Mouse (Mus musculus): ENCODE data around the gene Tom1l2. TPM values are rescaled to one million over a fixed set of nuclear protein-coding genes. Genes with fewer than 3 reads are reported as not detected.
A peak's percentile ranks its signal among the peaks of the same experiment; 100 is the strongest.

The Tom1l2 gene
- polyA plus RNA-seq, 1 experiment from 2014 or later: 24.1 TPM

DNA sequence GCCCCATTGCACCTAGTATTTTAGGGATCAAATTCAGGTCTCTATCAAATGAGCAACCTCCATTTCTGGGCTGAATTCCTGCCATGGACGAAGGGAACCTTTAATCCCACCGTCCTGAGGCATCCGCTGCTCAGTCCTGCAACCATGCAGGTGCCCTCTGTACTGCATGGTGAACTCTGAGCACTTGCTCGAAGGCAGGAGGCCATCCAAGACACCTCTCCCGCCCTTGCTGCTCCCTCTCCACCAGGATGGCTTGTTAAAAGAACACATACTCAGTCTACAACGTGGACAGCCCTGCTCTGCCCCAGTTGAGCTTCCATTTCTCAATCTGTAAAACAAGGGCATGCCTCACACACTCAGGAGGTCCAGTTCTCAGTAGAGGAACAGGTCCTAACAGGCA is 144.5 kb downstream of the Tom1l2 start:
- Histone ChIP-seq H3K36me3 (peaks cover 31% of the 10 kb centered on the region), H3K4me3 (replicated peaks) (peak overlapping the region; percentile 50), H3K4me1 (peaks cover 67% of the 10 kb centered on the region), H3K9me3 (no peaks in the 10 kb centered on the region), H3K9ac (no peak overlapping the region), H3K27ac (peak overlapping the region; percentile 80; the same call in 1 of the 2 replicates), H3K27me3 (replicated peaks) (no peaks in the 10 kb centered on the region), H3K4me2 (peak overlapping the region; percentile 87)
- 59% methylated on average over 6 of the region's 6 CpGs for WGBS
- no peak for ATAC-seq (ENCODE audit: insufficient read depth, low FRiP score, low read depth)

GRCm38 (mm10) chr11:60206207-60206606 is 146.5 kb downstream of the Tom1l2 start:
- no peak for ATAC-seq (ENCODE audit: insufficient read depth, low FRiP score, low read depth)
- Histone ChIP-seq H3K27me3 (replicated peaks) (no peaks in the 10 kb centered on the region), H3K27ac (no peak overlapping the region), H3K9ac (no peak overlapping the region), H3K9me3 (no peaks in the 10 kb centered on the region), H3K4me1 (peaks cover 48% of the 10 kb centered on the region), H3K4me3 (replicated peaks) (no peak overlapping the region), H3K4me2 (no peak overlapping the region), H3K36me3 (peaks cover 49% of the 10 kb centered on the region)
- 39% methylated on average over 5 of the region's 5 CpGs for WGBS

- H3K4me3 ChIP-seq (replicated peaks): no peak overlapping the region
- WGBS: 85% methylated on average over 11 of the region's 12 CpGs
- ATAC-seq (ENCODE audit: insufficient read depth, low FRiP score, low read depth): no peak
- peaks cover 59% of the 10 kb centered on the region for H3K36me3 ChIP-seq
- H3K4me1 ChIP-seq: peaks cover 42% of the 10 kb centered on the region
- H3K27ac ChIP-seq: no peak overlapping the region
- H3K4me2 ChIP-seq: no peak overlapping the region
- no peak overlapping the region for H3K9ac ChIP-seq
- no peaks in the 10 kb centered on the region for H3K9me3 ChIP-seq
- H3K27me3 ChIP-seq (replicated peaks): no peaks in the 10 kb centered on the region
These were observed 147.7 kb downstream of the Tom1l2 start for GRCm38 (mm10) chr11:60205026-60205425.

- Histone ChIP-seq H3K4me1 (peaks cover 25% of the 10 kb centered on the region), H3K4me2 (no peak overlapping the region), H3K9ac (no peak overlapping the region), H3K9me3 (no peaks in the 10 kb centered on the region), H3K27me3 (replicated peaks) (no peaks in the 10 kb centered on the region), H3K27ac (no peak overlapping the region), H3K4me3 (replicated peaks) (no peak overlapping the region), H3K36me3 (peaks cover 72% of the 10 kb centered on the region)
- WGBS: 91% methylated on average over 26 of the region's 26 CpGs
- no peak for ATAC-seq (ENCODE audit: insufficient read depth, low FRiP score, low read depth)
These were observed 149.7 kb downstream of the Tom1l2 start for GRCm38 (mm10) chr11:60202710-60203638.

GRCm38 (mm10) chr11:60200384-60200783 is 152.3 kb downstream of the Tom1l2 start:
- no peak overlapping the region for H3K4me2 ChIP-seq
- no peak overlapping the region for H3K4me3 ChIP-seq (replicated peaks)
- WGBS: 83% methylated on average over 11 of the region's 11 CpGs
- peaks cover 7% of the 10 kb centered on the region for H3K4me1 ChIP-seq
- no peaks in the 10 kb centered on the region for H3K27me3 ChIP-seq (replicated peaks)
- H3K36me3 ChIP-seq: peaks cover 71% of the 10 kb centered on the region
- no peaks in the 10 kb centered on the region for H3K9me3 ChIP-seq
- ATAC-seq (ENCODE audit: insufficient read depth, low FRiP score, low read depth): no peak
- H3K27ac ChIP-seq: 0 out of 2 replicates have a peak overlapping the region, but pooled peaks have one; percentile 26
- H3K9ac ChIP-seq: no peak overlapping the region

GRCm38 (mm10) chr11:60199702-60200184 is 153.0 kb downstream of the Tom1l2 start:
- Histone ChIP-seq H3K9ac (no peak overlapping the region), H3K27me3 (replicated peaks) (no peaks in the 10 kb centered on the region), H3K4me1 (peaks cover 7% of the 10 kb centered on the region; the same call in 1 of the 2 replicates), H3K27ac (peak overlapping the region; percentile 26; the same call in 1 of the 2 replicates), H3K9me3 (no peaks in the 10 kb centered on the region), H3K36me3 (peaks cover 71% of the 10 kb centered on the region), H3K4me3 (replicated peaks) (no peak overlapping the region), H3K4me2 (no peak overlapping the region)
- peak; percentile 29; the same call in 1 of the 2 replicates for ATAC-seq (ENCODE audit: insufficient read depth, low FRiP score, low read depth)
- 21% methylated on average over 18 of the region's 18 CpGs for WGBS

- H3K4me2 ChIP-seq: no peak overlapping the region
- no peaks in the 10 kb centered on the region for H3K9me3 ChIP-seq
- peaks cover 7% of the 10 kb centered on the region; the same call in 1 of the 2 replicates for H3K4me1 ChIP-seq
- H3K4me3 ChIP-seq (replicated peaks): no peak overlapping the region
- WGBS: 81% methylated on average over 12 of the region's 12 CpGs
- peaks cover 71% of the 10 kb centered on the region for H3K36me3 ChIP-seq
- H3K27ac ChIP-seq: no peak overlapping the region
- ATAC-seq (ENCODE audit: insufficient read depth, low FRiP score, low read depth): no peak
- no peak overlapping the region for H3K9ac ChIP-seq
- no peaks in the 10 kb centered on the region for H3K27me3 ChIP-seq (replicated peaks)
These were observed 154.1 kb downstream of the Tom1l2 start for GRCm38 (mm10) chr11:60198651-60199050.

GRCm38 (mm10) chr11:60197998-60198619 is 154.6 kb downstream of the Tom1l2 start:
- Histone ChIP-seq H3K4me3 (replicated peaks) (no peak overlapping the region), H3K27ac (no peak overlapping the region), H3K4me2 (no peak overlapping the region), H3K36me3 (peaks cover 68% of the 10 kb centered on the region), H3K9ac (no peak overlapping the region), H3K4me1 (peaks cover 7% of the 10 kb centered on the region; the same call in 1 of the 2 replicates), H3K9me3 (no peaks in the 10 kb centered on the region), H3K27me3 (replicated peaks) (no peaks in the 10 kb centered on the region)
- 80% methylated on average over 24 of the region's 24 CpGs for WGBS
- ATAC-seq (ENCODE audit: insufficient read depth, low FRiP score, low read depth): no peak

- Histone ChIP-seq H3K4me3 (replicated peaks) (no peak overlapping the region), H3K27me3 (replicated peaks) (no peaks in the 10 kb centered on the region), H3K27ac (no peak overlapping the region), H3K9me3 (no peaks in the 10 kb centered on the region), H3K36me3 (peaks cover 62% of the 10 kb centered on the region), H3K9ac (no peak overlapping the region), H3K4me2 (no peak overlapping the region), H3K4me1 (peaks cover 7% of the 10 kb centered on the region; the same call in 1 of the 2 replicates)
- ATAC-seq (ENCODE audit: insufficient read depth, low FRiP score, low read depth): 0 out of 2 replicates have a peak, but pooled peaks have one; percentile 11
- WGBS: 69% methylated on average over 5 of the region's 5 CpGs
These were observed 156.4 kb downstream of the Tom1l2 start for GRCm38 (mm10) chr11:60196344-60196743.

DNA sequence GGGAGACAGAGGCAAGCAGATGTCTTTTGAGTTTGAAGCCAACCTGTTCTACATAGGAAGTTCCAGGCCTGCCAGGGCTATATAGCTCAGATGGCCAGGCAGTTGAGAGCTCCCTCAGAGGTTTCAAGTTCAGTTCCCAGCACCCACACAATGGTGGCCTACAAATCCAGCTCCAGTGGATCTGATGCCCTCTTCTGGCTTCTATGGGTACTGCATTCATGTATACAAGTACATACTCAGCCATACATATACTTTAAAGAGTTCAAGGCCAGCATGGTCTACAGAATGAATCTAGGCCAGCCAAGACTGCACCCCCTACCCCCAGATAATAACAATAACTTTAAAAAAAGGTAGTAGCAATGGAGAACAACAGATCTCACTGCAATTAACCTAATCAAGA is 157.6 kb downstream of the Tom1l2 start:
- ATAC-seq (ENCODE audit: insufficient read depth, low FRiP score, low read depth): no peak

DNA sequence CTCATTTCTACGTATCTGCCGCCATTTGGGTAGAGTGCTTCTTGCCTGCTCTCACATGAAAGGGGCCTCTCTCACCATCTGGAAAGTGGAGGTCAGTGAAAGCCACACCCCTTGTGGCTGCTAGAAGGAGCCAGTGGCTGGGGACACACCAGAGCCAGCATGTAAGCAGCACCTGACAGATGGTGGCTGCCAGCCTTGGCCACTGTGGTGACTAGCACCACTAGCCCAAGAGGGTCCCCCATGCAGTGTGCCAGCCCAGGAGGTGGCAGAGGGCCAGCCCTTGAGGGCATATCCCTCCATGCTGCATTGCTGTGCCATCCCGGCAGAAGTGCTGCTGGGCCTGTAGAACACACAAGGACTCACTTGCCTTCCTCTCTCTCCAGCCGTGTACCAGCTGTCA is 159.1 kb downstream of the Tom1l2 start:
- H3K27me3 ChIP-seq (replicated peaks): no peaks in the 10 kb centered on the region
- no peaks in the 10 kb centered on the region for H3K9me3 ChIP-seq
- ATAC-seq (ENCODE audit: insufficient read depth, low FRiP score, low read depth): no peak
- no peaks in the 10 kb centered on the region; the same call in 1 of the 2 replicates for H3K4me1 ChIP-seq
- H3K4me2 ChIP-seq: no peak overlapping the region
- H3K27ac ChIP-seq: no peak overlapping the region
- peaks cover 68% of the 10 kb centered on the region for H3K36me3 ChIP-seq
- H3K4me3 ChIP-seq (replicated peaks): no peak overlapping the region
- 84% methylated on average over 4 of the region's 4 CpGs for WGBS
- H3K9ac ChIP-seq: no peak overlapping the region

More for the DNA sequence above, 157.6 kb downstream of the Tom1l2 start:
- Histone ChIP-seq H3K27me3 (replicated peaks) (no peaks in the 10 kb centered on the region), H3K4me3 (replicated peaks) (no peak overlapping the region), H3K9ac (no peak overlapping the region), H3K4me2 (no peak overlapping the region), H3K9me3 (no peaks in the 10 kb centered on the region), H3K4me1 (peaks cover 4% of the 10 kb centered on the region; the same call in 1 of the 2 replicates), H3K36me3 (peaks cover 64% of the 10 kb centered on the region), H3K27ac (no peak overlapping the region)

GRCm38 (mm10) chr11:60192534-60192933 is 160.2 kb downstream of the Tom1l2 start:
- H3K9me3 ChIP-seq: no peaks in the 10 kb centered on the region
- no peak overlapping the region for H3K27ac ChIP-seq
- H3K4me2 ChIP-seq: no peak overlapping the region
- no peaks in the 10 kb centered on the region; the same call in 1 of the 2 replicates for H3K4me1 ChIP-seq
- peaks cover 69% of the 10 kb centered on the region for H3K36me3 ChIP-seq
- ATAC-seq (ENCODE audit: insufficient read depth, low FRiP score, low read depth): no peak
- no peak overlapping the region for H3K4me3 ChIP-seq (replicated peaks)
- no peaks in the 10 kb centered on the region for H3K27me3 ChIP-seq (replicated peaks)
- H3K9ac ChIP-seq: no peak overlapping the region
- WGBS: 75% methylated on average over 6 of the region's 6 CpGs
